Mouse (Mus musculus) heart, embryonic 10.5 days (tissue): ENCODE results near the gene Fam163a. TPM values are rescaled to one million over a fixed set of nuclear protein-coding genes. Genes with fewer than 3 reads are reported as not detected.

ENCODE experiments used
- DNase-seq: peaks from one replicate; pipeline ENCODE4 v3.0.0-alpha.2; 2017; ENCODE audit warnings: low spot score
- H3K27ac ChIP-seq: fragments of 300-500 bp; sonication (generic); 2 replicates; pipeline ENCODE4 v1.5.1; 2016; ENCODE audit warnings: mild to moderate bottlenecking
- H3K27me3 ChIP-seq: fragments of 300-500 bp; sonication (generic); 2 replicates; pipeline ENCODE4 v1.6.1; 2016; ENCODE audit warnings: mild to moderate bottlenecking; ENCODE audit not compliant: poor library complexity, insufficient read depth, severe bottlenecking
- H3K36me3 ChIP-seq: fragments of 300-500 bp; sonication (generic); 2 replicates; pipeline ENCODE4 v1.6.1; 2016; ENCODE audit warnings: mild to moderate bottlenecking, moderate library complexity
- H3K4me1 ChIP-seq: fragments of 300-500 bp; sonication (generic); 2 replicates; pipeline ENCODE4 v1.6.1; 2016; ENCODE audit warnings: mild to moderate bottlenecking
- H3K4me3 ChIP-seq: fragments of 300-500 bp; sonication (generic); 2 replicates; pipeline ENCODE4 v1.5.1; 2016; ENCODE audit warnings: mild to moderate bottlenecking, moderate library complexity
- H3K9me3 ChIP-seq: fragments of 300-500 bp; sonication (generic); 2 replicates; pipeline ENCODE4 v1.6.1; 2016; ENCODE audit warnings: mild to moderate bottlenecking, moderate library complexity
- WGBS: fragments of 180-500 bp; shearing (Covaris S2); methylation state at CpG from one replicate; pipeline ENCODE4 v1.1.7; 2016; 5-methylcytosine and 5-hydroxymethylcytosine counted together
- polyA plus RNA-seq: library from polyadenylated mRNA; unstranded; fragments of >200 nt; fragmentation: Nextera tagmentation; extraction: Ambion mirVana; gene quantifications from 2 replicates; pipeline ENCODE4 v1.2.1, GENCODE M21; 2016

Gene Fam163a
- polyA plus RNA-seq, 1 experiment from 2014 or later, result 1.1 TPM

GRCm38 (mm10) chr1:156105381-156105780, 99.4 kb downstream of the Fam163a start:
- Histone ChIP-seq H3K4me1 (peaks cover 6% of the 10 kb centered on the region; the same call in 1 of the 2 replicates), H3K36me3 (no peaks in the 10 kb centered on the region; the same call in 1 of the 2 replicates), H3K4me3 (no peak overlapping the region), H3K27ac (no peak overlapping the region), H3K27me3 (no peaks in the 10 kb centered on the region), H3K9me3 (no peaks in the 10 kb centered on the region; the same call in 1 of the 2 replicates)
- DNase-seq, result no peak
- 81% methylated on average over 2 of the region's 2 CpGs for WGBS

GRCm38 (mm10) chr1:156103763-156104162, 101.1 kb downstream of the Fam163a start:
- WGBS, result 69% methylated on average over 2 of the region's 2 CpGs
- Histone ChIP-seq H3K9me3 (no peaks in the 10 kb centered on the region; the same call in 1 of the 2 replicates), H3K27ac (no peak overlapping the region), H3K4me3 (no peak overlapping the region), H3K4me1 (peaks cover 5% of the 10 kb centered on the region; the same call in 1 of the 2 replicates), H3K27me3 (no peaks in the 10 kb centered on the region), H3K36me3 (no peaks in the 10 kb centered on the region; the same call in 1 of the 2 replicates)
- DNase-seq, result no peak

DNA sequence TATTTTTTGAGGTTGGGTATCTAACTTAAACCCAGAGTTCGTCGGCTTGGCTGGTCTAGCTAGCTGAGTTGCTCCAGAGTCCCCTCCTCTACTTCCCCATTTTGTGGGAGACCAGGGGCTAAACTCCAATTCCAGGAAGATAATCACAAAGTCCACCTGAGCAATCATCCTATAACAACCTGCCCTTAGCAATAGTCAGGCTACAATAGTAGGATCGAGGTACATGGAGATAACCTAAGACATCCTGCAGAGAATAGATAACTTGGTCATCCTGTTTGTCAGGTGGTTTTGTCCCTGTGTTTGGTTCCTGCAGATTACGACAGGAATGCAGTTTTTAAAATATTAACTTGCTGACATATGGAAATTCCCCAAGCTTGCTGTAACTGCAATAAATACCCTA, 113.0 kb downstream of the Fam163a start:
- DNase-seq, result no peak
- Histone ChIP-seq H3K36me3 (no peaks in the 10 kb centered on the region), H3K27ac (no peak overlapping the region), H3K27me3 (0 out of 2 replicates have a peak, but pooled peaks cover 9% of the 10 kb centered on the region), H3K9me3 (no peaks in the 10 kb centered on the region), H3K4me1 (peaks cover 4% of the 10 kb centered on the region; the same call in 1 of the 2 replicates), H3K4me3 (no peak overlapping the region)
- 70% methylated on average over 4 of the region's 4 CpGs for WGBS

DNA sequence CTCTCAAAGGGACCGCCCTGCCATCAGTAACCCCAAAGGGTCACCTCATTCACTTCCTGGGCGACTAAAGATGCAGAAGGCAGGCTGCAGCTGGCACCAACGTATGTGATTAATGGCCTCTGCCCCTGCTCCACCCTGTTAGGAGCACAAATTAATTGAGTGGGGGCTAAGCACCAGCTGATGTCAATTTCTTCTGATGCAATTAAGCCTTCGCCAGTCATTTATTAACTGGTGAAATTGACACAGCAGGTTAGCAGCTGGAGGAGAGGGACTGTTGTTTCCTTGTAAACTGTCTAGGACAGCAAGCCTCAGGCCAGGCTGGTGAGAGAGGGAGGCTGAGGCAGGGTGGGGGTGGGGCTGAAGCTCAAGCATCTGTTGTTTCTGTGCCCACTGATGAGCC, 114.8 kb downstream of the Fam163a start:
- no peaks in the 10 kb centered on the region for H3K36me3 ChIP-seq
- H3K9me3 ChIP-seq, result no peaks in the 10 kb centered on the region
- 81% methylated on average over 4 of the region's 4 CpGs for WGBS
- peaks cover 4% of the 10 kb centered on the region; the same call in 1 of the 2 replicates for H3K4me1 ChIP-seq
- no peak for DNase-seq
- H3K27me3 ChIP-seq, result 0 out of 2 replicates have a peak, but pooled peaks cover 9% of the 10 kb centered on the region
- H3K4me3 ChIP-seq, result no peak overlapping the region
- H3K27ac ChIP-seq, result no peak overlapping the region

DNA sequence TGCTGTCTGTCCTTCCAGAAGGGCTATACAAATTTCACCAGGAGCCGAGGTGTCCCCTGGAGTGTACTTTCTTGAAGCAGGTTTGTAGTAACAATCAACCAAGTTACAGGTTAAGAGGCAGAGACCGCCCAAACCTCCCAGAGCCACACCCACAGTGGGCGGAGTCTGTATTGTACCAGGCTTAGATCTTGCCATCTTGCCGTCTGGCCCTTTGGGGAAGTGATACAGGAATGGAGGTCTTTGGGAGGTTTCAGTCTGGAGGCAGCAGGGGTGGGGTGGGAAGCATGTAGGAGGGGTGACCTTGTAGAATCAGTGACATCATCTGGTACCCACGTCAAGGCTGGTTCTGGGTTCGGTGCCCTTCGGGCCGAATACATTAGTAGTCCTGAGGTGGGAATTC, 115.3 kb downstream of the Fam163a start:
- WGBS, result 78% methylated on average over 8 of the region's 8 CpGs
- Histone ChIP-seq H3K4me1 (peaks cover 6% of the 10 kb centered on the region; the same call in 1 of the 2 replicates), H3K4me3 (no peak overlapping the region), H3K9me3 (no peaks in the 10 kb centered on the region), H3K36me3 (no peaks in the 10 kb centered on the region), H3K27me3 (0 out of 2 replicates have a peak, but pooled peaks cover 9% of the 10 kb centered on the region), H3K27ac (no peak overlapping the region)
- no peak for DNase-seq

DNA sequence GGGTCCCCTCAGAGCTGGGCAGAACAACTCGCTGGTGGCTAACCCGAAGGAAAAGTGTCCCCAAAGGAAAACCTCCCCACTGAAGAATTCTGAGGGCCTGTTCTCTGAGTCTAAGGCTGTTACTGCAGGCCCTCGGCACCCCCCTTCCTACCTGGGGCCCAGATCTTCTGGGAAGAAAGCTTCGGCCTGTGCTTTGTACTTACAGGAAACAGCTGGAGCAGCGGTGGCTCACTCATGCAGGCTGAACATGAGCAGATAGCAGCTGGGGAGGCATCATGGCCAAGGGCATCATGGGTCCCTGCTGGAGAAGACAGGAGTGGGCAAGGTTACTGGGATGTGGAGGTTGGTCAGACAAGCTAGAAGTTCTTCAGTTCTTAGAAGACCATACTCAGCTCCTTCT, 117.2 kb downstream of the Fam163a start:
- WGBS, result 71% methylated on average over 5 of the region's 5 CpGs
- Histone ChIP-seq H3K4me3 (no peak overlapping the region), H3K9me3 (no peaks in the 10 kb centered on the region), H3K27ac (no peak overlapping the region), H3K36me3 (no peaks in the 10 kb centered on the region), H3K27me3 (0 out of 2 replicates have a peak, but pooled peaks cover 9% of the 10 kb centered on the region), H3K4me1 (peaks cover 20% of the 10 kb centered on the region)
- DNase-seq, result no peak

DNA sequence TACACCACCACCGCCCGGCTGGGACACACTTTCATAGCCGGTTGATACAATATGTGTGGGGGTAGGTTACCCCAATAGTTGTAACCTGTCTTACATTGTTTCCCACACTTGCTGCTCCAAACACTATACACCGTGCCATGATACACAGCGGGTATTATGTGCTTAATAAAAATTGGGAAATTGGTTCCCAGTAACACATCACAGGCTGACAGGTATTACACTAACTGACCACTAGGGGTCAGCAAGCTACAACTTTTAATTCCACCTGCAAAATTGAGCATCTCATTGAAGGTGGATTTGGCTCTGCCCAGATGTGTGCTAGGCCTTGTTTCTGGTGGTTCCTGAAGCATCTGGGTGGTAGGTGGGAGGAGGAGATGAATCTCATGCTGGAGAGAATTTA, 119.1 kb downstream of the Fam163a start:
- Histone ChIP-seq H3K9me3 (no peaks in the 10 kb centered on the region), H3K4me1 (peaks cover 23% of the 10 kb centered on the region), H3K36me3 (no peaks in the 10 kb centered on the region), H3K4me3 (no peak overlapping the region), H3K27ac (no peak overlapping the region), H3K27me3 (0 out of 2 replicates have a peak, but pooled peaks cover 9% of the 10 kb centered on the region)
- DNase-seq, result no peak
- WGBS, result 58% methylated on average over 5 of the region's 5 CpGs

- Histone ChIP-seq H3K4me1 (peaks cover 19% of the 10 kb centered on the region), H3K4me3 (no peak overlapping the region), H3K27ac (peak overlapping the region; percentile 62), H3K9me3 (no peaks in the 10 kb centered on the region), H3K27me3 (0 out of 2 replicates have a peak, but pooled peaks cover 9% of the 10 kb centered on the region), H3K36me3 (no peaks in the 10 kb centered on the region)
- no peak for DNase-seq
- WGBS, result 45% methylated on average over 3 of the region's 3 CpGs
Observed at GRCm38 (mm10) chr1:156084603-156085002, 120.2 kb downstream of the Fam163a start.

DNA sequence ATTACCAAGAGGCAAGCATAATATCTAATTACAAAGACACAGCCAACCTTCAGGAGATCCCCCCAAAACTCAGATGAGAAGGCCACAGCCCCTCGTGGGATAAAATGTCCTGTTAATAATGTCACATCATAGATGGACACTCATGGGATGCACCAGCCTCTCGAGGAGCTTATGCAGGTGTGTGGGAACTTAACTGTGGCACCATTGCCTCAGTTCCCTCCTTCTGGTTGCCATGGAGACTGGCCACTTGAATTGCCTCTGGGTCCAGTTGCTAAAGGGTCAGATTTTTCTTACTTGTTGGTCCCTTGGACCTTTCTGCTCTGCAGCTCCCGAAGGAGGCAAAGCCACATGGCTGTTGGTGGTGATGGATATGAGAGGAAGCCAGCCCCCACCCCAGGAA, 127.2 kb downstream of the Fam163a start:
- peak; percentile 71 for DNase-seq
- 39% methylated on average over 3 of the region's 3 CpGs for WGBS

GRCm38 (mm10) chr1:156076474-156076873, 128.4 kb downstream of the Fam163a start:
- H3K36me3 ChIP-seq, result no peaks in the 10 kb centered on the region
- no peak overlapping the region for H3K27ac ChIP-seq
- no peaks in the 10 kb centered on the region for H3K27me3 ChIP-seq
- H3K4me3 ChIP-seq, result no peak overlapping the region
- H3K9me3 ChIP-seq, result no peaks in the 10 kb centered on the region
- peak; percentile 59 for DNase-seq
- WGBS, result 57% methylated on average over 4 of the region's 4 CpGs
- peaks cover 54% of the 10 kb centered on the region for H3K4me1 ChIP-seq

More for the DNA sequence above, 127.2 kb downstream of the Fam163a start:
- H3K4me1 ChIP-seq, result peaks cover 53% of the 10 kb centered on the region
- no peak overlapping the region for H3K4me3 ChIP-seq
- H3K27ac ChIP-seq, result no peak overlapping the region
- H3K27me3 ChIP-seq, result no peaks in the 10 kb centered on the region
- H3K9me3 ChIP-seq, result no peaks in the 10 kb centered on the region
- no peaks in the 10 kb centered on the region for H3K36me3 ChIP-seq

DNA sequence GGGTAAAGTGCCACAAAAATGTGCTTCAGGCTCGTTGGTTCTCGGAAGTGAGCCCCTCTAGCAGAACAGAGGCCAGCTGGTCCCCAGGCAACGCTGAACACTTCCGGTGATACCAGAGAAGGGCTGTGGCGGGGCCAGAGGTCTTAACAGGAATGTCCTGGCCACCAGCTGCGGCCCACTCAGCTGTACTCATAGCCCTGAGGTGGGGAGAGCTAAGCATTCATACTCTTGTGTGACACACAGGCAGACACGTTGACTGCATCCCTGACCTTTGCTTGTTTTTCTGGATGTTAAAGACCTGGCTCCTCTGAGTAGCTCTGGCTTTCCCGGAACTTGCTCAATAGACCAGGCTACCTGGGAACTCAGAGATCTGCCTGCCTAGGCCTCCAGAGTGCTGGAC, 130.3 kb downstream of the Fam163a start:
- Histone ChIP-seq H3K27ac (peak overlapping the region; percentile 64), H3K36me3 (no peaks in the 10 kb centered on the region), H3K4me3 (no peak overlapping the region), H3K27me3 (no peaks in the 10 kb centered on the region), H3K9me3 (no peaks in the 10 kb centered on the region), H3K4me1 (peaks cover 66% of the 10 kb centered on the region)
- DNase-seq, result no peak
- WGBS, result 40% methylated on average over 8 of the region's 8 CpGs

DNA sequence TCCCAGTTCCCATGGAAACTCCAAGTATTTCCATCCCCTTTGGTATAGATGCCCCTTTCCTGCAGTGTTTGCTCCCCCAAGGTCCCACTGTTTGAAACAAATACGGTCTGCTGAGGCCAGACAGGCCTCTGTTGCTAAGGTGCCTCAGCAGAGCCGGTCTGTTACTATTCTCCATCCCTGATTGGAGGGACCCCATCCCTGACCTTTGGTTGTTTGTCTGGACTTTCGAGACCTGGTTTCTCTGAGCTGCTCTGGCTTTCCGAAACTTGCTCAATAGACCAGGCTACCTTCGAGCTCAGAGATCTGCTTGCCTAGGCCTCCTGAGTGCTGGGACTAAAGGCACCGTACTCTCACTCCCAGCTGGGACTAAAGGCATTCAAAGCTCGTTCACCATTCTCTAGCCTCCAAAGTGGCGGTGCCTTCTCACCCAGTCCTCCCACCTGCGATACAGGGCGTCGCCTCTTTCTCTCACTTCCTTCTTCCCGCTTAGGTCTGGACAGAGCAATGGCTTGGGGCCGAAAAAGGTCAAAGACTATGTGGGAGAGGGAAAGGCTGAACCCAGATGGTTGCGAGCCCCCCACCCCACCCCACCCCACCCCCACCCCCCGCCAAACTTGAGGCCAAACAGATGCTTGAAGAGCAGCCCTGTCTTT, 131.5 kb downstream of the Fam163a start:
- WGBS, result 57% methylated on average over 15 of the region's 15 CpGs
- Histone ChIP-seq H3K36me3 (peaks cover 4% of the 10 kb centered on the region; the same call in 1 of the 2 replicates), H3K27me3 (no peaks in the 10 kb centered on the region), H3K27ac (peak overlapping the region; percentile 23), H3K4me1 (peaks cover 57% of the 10 kb centered on the region), H3K9me3 (no peaks in the 10 kb centered on the region), H3K4me3 (no peak overlapping the region)
- peak; percentile 62 for DNase-seq

DNA sequence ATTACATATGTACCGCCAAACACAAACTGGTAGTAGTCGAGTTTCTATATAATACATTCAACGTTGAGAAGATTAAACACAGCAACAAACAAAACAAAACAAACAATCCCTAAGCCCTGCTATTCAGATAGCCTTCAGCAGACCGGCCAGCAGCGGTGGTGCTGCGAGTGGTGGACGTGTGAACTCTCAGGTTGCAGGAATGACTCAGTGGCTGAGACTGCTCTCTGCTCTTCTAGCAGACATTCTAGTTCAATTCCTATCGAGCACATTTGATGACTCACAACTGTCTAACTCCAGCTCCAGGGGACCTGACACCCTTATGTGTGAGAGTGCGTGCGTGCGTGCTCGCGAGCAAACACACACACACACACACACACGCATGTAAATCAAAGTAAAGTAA, 134.7 kb downstream of the Fam163a start:
- no peak overlapping the region for H3K4me3 ChIP-seq
- no peak for DNase-seq
- peaks cover 36% of the 10 kb centered on the region for H3K4me1 ChIP-seq
- 53% methylated on average over 14 of the region's 14 CpGs for WGBS
- H3K27ac ChIP-seq, result peak overlapping the region; percentile 56; the same call in 1 of the 2 replicates
- H3K9me3 ChIP-seq, result no peaks in the 10 kb centered on the region
- peaks cover 21% of the 10 kb centered on the region for H3K36me3 ChIP-seq
- H3K27me3 ChIP-seq, result no peaks in the 10 kb centered on the region
